Mouse (Mus musculus) B cell, adult 2 months (primary cell): ENCODE measurements around the gene Begain.

ENCODE experiments used
- DNase-seq, 2 experiments: peaks; one replicate each; pipeline ENCODE4 v3.0.0; 2022

Begain gene

GRCm38 (mm10) chr12:109068167-109068653 lies at the start of gene Begain:
TSS of gene Begain (minus strand) at chr12:109068217.
- DNase-seq, result no peak

DNA sequence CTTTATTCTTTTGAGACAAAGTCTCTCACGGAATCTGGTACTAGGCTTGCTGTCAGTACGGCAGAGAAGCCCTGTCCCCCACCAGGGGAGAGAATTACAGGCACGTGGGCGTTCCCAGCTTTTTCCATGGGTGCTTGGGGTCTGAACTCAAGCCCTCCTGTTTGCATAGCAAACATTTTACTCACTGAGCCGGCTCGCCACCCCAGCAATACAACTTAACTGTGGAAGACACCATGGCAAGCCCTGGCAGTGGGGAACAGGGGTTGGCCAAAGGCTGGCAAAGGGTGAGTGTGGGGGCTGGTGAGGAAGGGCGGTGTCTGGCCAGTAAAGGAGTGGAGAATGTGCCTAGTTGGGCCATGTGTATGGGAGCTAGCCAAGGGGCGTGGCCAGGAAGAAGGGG lies 47.7 kb upstream of the Begain start:
- no peak for DNase-seq

GRCm38 (mm10) chr12:109115161-109115560 lies 47.1 kb upstream of the Begain start:
- DNase-seq, result no peak

DNA sequence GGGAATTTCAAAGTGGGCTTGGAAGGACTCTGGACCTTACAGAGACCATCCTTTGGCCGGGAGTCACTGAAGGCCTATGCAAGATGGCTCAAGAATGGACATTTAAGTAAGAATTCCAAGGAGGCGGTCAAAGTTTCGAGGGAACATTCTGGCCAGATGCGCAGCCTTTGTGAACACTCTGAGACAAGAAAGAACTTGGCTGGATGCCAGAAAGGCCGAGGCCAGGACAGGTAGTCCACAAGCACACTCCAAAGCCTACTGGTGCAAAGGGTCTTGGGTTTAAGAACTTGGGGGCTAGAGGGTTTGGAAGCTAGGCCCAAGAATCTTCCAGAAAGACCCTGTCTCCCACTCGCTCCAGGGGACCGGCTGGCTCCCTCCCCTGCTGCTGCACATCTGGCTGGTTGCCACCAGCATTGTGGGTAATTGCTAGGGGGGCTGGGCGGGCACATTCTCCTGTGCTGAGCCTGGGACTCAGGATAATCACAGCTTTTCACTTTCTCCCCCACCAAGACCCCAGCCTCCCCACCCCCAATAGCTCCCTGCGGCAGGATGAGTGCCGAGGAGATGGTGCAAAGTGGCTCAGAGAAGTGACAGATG lies 45.1 kb upstream of the Begain start:
- DNase-seq, result no peak

DNA sequence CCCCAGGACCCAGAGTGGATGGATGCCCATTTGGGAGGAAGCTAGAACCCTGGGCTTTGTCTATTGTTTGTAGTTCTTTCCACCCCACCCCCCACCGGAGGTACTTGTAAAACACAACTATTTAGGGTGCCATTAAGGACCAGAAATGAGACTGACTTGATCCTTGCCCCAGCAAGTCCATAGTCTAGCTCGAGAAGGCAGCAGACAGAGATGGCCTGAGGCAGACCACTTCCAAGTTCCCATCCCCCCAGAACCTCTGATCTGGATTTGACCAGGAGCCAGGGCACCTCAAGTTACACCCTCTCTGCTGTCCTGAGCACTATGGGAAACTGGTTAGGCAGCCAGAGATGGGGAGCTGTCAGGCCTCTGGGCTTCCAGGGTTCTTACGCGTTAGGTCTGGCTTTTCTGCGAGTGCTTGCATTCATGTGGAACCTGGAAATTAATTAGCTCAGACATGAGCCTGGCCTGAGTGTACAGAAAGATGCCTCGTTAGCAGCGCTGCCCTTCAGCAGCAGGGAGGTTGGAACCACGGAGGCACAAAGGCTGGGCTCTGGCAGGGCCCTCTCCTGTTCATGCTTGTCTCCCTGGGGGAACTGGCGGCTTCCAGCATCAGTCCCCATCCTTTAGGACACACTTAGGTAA lies 44.5 kb upstream of the Begain start:
- no peak for DNase-seq

- DNase-seq, result no peak
Observed at GRCm38 (mm10) chr12:109108911-109109310, 40.9 kb upstream of the Begain start.

DNA sequence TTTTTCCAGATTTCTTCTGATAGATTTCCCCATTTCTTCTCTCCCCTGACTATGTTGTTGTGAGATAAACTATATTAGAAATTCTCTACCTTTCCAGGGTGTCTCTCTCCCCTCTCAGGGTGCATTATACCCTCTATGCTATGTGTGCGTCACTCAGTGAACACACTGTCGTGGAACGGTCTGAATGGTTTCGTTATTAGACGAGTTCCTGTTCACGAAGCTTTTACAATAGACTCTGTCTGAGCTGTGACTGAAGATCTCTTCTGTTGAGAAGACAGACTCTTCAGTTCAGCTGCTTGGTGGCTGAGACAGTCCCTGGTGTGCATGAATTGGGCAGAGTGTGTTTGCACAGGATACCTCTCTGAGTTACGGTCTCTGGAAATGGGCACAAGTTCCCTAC lies 32.4 kb upstream of the Begain start:
- DNase-seq, result no peak

GRCm38 (mm10) chr12:109090456-109091130 lies 22.6 kb upstream of the Begain start:
- peak; percentile 21 to 33 for DNase-seq

DNA sequence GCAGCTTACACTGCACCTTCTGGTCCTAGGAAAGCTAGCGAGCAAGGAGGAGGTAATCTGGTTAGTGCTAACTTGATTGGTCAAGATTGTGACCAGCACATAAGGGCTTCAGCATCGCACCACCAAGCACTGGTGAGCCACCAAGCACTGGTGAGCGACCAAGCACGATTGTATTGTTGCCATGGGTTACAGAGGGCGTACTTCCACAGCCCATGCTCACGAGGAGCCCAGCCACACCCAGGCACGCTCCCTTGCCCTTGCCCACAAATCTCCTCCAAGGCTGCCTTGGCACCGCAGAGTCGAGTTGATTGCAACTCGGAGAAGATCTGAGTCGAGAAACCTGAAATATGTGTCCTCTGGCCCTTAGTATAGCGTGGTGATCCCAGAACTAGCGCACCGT lies 22.0 kb upstream of the Begain start:
- DNase-seq, result peak; percentile 28 to 49

DNA sequence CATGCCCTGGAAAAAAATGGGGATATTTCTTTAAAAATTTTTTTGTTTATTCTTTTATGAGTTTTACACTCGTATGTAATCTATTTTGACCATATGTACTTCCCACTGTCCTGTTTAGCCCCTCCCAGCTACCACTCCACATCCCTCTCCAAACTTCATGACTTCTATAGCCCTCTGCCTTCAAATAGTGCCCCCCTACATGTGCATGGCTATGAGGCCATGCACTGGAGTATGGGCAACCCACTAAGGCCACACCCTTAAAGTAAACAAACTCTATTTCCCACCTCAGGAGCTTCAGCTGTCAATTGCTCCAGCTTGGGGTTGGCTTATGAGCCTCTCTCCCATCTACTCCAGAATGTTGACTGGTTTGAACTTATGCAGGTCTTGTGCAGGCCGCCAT lies 18.1 kb upstream of the Begain start:
- no peak for DNase-seq

GRCm38 (mm10) chr12:109085674-109086073 lies 17.7 kb upstream of the Begain start:
- no peak for DNase-seq

GRCm38 (mm10) chr12:109085046-109085445 lies 17.0 kb upstream of the Begain start:
- DNase-seq, result peak; percentile 40 to 53

DNA sequence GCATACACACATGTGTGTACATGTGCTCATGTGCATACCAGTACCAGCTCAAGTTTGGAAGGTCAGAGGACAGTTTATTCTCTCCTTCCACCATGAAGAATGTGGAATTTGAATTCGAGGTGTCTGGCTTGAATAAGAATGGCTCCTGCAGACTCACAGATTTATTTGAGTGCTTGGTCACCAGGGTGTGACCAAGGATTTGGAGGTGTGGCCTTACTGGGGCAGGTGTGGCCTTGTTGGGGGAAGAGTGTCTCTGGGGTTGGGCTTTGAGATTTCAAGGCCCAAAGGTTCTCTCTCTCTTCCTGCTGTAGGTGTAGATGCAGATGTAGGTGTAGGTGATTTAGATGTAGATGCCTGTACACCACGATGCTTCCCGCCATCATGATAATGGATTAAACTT lies 15.5 kb upstream of the Begain start:
- no peak for DNase-seq

GRCm38 (mm10) chr12:109077036-109077435 lies 9.0 kb upstream of the Begain start:
- peak in 1 of 2 experiments; percentile 14 for DNase-seq

DNA sequence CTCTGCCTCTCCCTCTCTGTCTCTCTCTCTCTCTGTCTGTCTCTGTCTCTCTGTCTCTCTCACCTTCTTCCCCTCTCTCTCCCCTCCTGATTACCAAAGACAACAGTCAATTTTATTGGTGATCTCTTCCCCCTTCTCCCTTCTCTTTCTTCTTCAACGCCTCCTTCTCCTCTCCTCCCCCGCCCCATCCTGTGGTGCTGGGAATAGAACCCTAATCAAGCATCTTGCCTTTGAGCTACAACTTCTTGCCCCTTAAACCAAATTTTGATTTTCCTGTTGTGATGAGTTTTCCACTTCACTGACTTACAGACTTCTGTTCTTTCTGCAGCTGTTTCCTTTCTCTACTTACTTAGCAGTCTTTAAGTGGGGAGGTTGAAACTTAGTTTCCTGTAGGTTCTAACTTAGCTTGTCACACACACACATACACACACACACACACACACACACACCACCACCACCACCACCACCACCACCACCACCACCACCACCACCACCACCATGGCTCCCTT lies 6.8 kb upstream of the Begain start:
- peak; percentile 57 to 58 for DNase-seq

DNA sequence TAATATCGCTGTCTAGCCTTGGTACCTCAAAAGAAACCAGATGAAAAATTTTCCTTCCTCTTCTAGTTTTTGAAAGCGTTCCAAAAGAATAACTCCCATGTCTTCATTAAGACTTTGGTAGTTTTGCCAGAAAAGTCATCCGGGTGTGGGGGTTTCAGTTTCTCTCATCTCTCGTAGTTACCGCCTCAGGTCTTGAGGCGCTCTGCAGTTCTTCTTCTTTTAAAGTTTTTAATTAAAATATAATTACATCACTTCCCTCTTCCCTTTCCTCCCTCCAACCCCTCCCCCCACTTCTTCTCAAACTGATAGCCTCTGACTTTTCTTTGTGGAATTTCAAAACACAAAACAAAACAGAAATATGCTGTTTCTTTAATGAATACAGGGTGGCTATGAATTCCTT lies 6.1 kb upstream of the Begain start:
- peak; percentile 57 to 65 for DNase-seq

DNA sequence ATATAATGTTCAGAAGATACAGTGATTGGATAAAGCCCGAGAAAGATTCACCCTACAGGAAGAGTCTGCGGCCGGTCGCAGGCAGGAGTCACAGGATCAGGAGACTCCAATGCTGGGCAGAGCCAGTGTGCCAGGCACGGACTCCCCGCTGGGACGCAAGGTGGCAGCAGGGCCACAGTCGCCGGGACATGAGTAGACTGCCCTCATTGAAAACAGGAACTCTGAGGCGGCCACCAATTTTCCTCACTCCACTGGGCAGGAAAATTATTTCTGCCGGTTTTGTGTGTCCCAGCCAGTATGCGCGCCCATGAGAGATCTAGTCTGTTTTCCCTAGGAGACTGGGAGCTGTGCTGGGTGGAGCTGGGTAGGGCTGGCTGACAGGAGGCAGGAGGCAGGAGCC lies 3.2 kb upstream of the Begain start:
- peak; percentile 79 to 80 for DNase-seq

- DNase-seq, result peak in 1 of 2 experiments; percentile 51
Observed at GRCm38 (mm10) chr12:109069751-109070150, 1.7 kb upstream of the Begain start.

DNA sequence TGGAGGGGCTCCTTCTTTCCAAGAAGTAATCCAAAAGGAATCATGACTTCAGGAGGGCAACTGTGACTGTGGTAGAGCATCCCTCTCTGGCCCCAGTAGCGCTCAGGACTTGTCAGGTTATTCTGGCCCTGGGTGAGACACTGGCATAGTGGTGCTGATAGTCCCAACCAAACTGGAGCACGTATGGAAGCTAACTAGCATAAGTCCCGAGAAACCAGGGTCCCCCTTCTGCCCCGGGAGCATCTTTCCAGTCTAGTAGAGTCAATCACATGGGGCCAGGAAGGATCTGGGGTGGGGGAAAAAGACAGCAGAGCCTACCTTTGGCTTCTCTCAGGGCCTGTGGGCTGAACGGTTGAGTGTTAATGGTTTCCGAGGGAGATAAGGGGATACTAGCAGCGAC lies 721 bp upstream of the Begain start:
- DNase-seq, result no peak

GRCm38 (mm10) chr12:109067561-109068135 lies 369 bp downstream of the Begain start:
- peak; percentile 61 to 70 for DNase-seq

- DNase-seq, result no peak
Observed at GRCm38 (mm10) chr12:109058660-109059059, 9.4 kb downstream of the Begain start.

GRCm38 (mm10) chr12:109057736-109058135 lies 10.3 kb downstream of the Begain start:
- no peak for DNase-seq

DNA sequence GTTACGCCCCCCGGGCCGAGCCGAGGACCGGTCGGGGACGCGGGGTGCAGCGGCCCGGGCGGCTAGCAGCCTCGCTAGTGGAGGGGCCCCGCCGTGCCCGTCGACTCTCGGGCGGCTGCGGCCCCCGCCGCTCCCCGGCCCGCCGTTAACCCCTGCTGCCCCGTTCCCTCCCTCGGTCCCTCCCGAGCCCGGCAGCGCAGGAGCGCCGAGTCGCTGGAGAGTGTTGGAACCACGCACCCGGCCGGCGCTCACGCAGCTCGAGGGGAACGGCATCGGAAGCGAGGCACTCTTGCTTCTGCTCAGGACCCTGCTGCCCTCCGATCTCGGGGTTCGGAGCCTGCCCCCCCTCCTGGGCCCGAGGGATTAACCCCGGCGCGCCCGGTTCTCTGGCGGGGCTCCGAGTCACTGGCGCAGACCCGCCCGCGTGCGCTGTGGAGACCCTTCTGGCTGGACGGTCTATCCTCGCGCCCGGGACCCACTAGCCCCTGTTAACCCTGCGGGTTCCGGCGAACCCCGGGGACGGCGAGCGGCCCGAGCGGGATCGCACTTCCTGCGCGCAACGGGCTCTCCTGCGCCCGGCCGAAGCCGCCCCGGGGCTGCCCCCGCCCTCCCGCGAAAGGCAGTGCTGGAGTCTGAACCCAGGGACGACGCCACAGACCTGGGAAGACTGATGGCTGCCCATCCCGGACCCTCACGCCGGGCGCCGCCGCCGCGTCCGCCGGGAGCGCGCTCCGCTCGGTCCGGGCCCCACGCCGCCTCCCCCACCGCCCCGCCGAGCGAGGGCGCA lies 14.8 kb downstream of the Begain start:
- no peak for DNase-seq
